ENCODE assay signal across 8 mouse cellular contexts in genomic region chr15:93336925-93337761, GRCm38 (mm10). TPM values are rescaled to one million over a fixed set of nuclear protein-coding genes. Genes with fewer than 3 reads are reported as not detected.
DNase-seq lines count a peak whose midpoint lies in the region; ATAC-seq and TF ChIP-seq lines count a peak whose summit lies in the region.

Yaf2 (minus strand) TSS chr15:93336935.

- no peaks in the 10 kb centered on the region for H3K4me1 ChIP-seq in cortical plate, adult 2 months (ENCODE audit: control insufficient read depth, insufficient read depth, low read length)

- peak within 1 kb of the TSS; percentile 43 for H3K4me3 ChIP-seq in cortical plate, adult 2 months (ENCODE audit: insufficient read depth, low read length)

- H3K27ac ChIP-seq in cortical plate, adult 2 months (ENCODE audit: insufficient read depth, low read length) = peak within 1 kb of the TSS; percentile 78

- no peak for TF ChIP-seq CTCF in cortical plate, adult 2 months (IDR thresholded peaks at IDR 0.05; ENCODE audit: extremely low read depth, insufficient read depth, low read length)

- ATAC-seq in activated CD4-positive, CD25-positive, alpha-beta regulatory T cell, adult 4 months = peak; percentile 83
- ATAC-seq in megakaryocyte progenitor cell, adult 5-6 weeks (replicated peaks; ENCODE audit: poor library complexity) = peak; percentile 61

- DNase-seq in gastrocnemius, postnatal 10 days = peak; percentile 84
- peak; percentile 91 for DNase-seq in induced T-regulatory cell, adult 2 months (ENCODE audit: low read depth)
- peak; percentile 39 to 76 for DNase-seq in left cerebral cortex, adult 9 months (ENCODE audit: low spot score in 2 of 2)
- DNase-seq in right cerebral cortex, postnatal 14 days = peak; percentile 87
- peak; percentile 70 to 85 for DNase-seq in urinary bladder, postnatal 36 days (ENCODE audit: low spot score in 2 of 2)

- peak; percentile 40; the same call in 1 of the 2 replicates for TF ChIP-seq POLR2A in cortical plate, adult 2 months (IDR thresholded peaks at IDR 0.05; ENCODE audit: extremely low read depth, insufficient read depth, low read length)

RNA-seq across cellular contexts. Expression of gene Yaf2, which starts in this region (rescaled TPM):
- polyA plus RNA-seq in activated CD4-positive, CD25-positive, alpha-beta regulatory T cell, adult 4 months (2017; shearing (Covaris generic)) = 10 to 100 TPM; 30.5 to 34.1 TPM
- 141 and 144 TPM in 2 replicates for polyA plus RNA-seq in cortical plate, adult 2 months (2012; rRNA removed)
- 10 to 100 TPM; 16.5 to 18.2 TPM for total RNA-seq in gastrocnemius, postnatal 10 days (2021)
- total RNA-seq in megakaryocyte progenitor cell, adult 5-6 weeks (2015) = 50.3 and 63.2 TPM in 2 replicates
- 25.0 and 30.3 TPM in 2 replicates for total RNA-seq in megakaryocyte progenitor cell, adult 5-6 weeks (2017)

Comparison
In these comparisons a context has a peak if more than half of its experiments do, and no peak if none do; other contexts are left out.
1. Peak in every context shown above with its lines: DNase-seq, ATAC-seq, H3K4me3 ChIP-seq and H3K27ac ChIP-seq.